Mouse (Mus musculus): ENCODE results near the gene Eif2a.

- TF ChIP-seq POLR2A (IDR thresholded peaks at IDR 0.05; ENCODE audit: low read depth, low read length) (no peak), CTCF (conservative IDR thresholded peaks at IDR 0.05; ENCODE audit: insufficient read depth, insufficient read length, low read depth, low read length) (no peak)
Observed at GRCm38 (mm10) chr3:58570821-58571220, 45.2 kb downstream of the Eif2a start.
